Mouse (Mus musculus) embryo, embryonic 10 days (tissue): ENCODE data around the gene Rab3c.

Experiments used
- DNase-seq: peaks from one replicate; pipeline ENCODE4 v3.0.0-alpha.2; 2015; ENCODE audit warnings: low spot score

The Rab3c gene

GRCm38 (mm10) chr13:110280563-110281144 lies at the start of gene Rab3c:
Gene Rab3c, minus strand, starts transcription at chr13:110280996.
- DNase-seq, result peak; percentile 11

DNA sequence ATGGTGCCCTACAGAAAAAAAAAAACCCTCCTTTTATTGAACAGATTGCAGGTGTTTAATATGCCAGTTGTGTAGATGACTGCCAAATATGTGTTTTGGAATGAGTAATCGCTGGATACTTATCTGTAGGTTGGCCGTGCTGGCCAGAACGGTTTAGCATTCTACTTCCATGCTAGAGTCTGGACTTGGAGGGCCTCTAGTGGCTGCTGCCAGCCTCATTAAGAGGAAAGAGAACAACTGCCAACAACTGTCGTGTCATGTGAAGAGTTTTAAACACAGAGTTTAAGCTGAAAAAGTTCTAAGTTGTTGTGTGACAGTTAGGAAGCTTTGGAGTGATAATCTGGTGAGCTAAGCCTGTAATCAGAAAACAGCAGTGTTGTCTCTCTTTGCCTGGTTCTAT lies 38.0 kb upstream of the Rab3c start:
- DNase-seq, result no peak

GRCm38 (mm10) chr13:110307188-110307587 lies 26.4 kb upstream of the Rab3c start:
- DNase-seq, result no peak

- DNase-seq, result no peak
Measured at GRCm38 (mm10) chr13:110297112-110297511, 16.3 kb upstream of the Rab3c start.

- no peak for DNase-seq
Measured at GRCm38 (mm10) chr13:110288499-110288898, 7.7 kb upstream of the Rab3c start.

GRCm38 (mm10) chr13:110283781-110284180 lies 3.0 kb upstream of the Rab3c start:
- DNase-seq, result no peak

DNA sequence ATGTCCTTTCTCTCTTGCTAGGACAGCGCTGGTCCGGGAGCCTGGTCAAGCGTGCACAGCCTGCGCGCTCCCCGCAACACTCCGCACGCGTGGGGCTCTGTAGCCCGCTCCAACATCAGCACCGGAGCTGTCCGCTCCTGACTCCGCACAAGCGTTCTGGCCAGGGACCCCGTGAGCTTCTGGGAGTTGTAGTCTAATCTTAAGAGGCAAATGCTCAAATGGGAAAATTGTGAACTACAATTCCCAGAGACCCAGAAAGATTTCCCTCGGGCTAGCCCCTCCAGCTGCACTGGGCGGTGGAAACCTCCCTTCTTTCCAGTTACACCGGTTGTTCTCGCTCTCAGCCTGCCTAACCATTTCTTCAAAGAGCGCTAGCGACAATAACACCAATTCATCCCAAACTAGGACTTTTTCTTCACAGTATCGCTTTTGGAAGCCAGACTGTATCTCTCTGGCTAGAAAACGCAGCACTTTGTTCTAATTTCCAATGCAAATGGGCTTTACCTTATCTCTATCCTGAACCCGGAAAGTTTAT lies 701 bp downstream of the Rab3c start:
- DNase-seq, result peak; percentile 90

- no peak for DNase-seq
Measured at GRCm38 (mm10) chr13:110278976-110279736, 1.6 kb downstream of the Rab3c start.

DNA sequence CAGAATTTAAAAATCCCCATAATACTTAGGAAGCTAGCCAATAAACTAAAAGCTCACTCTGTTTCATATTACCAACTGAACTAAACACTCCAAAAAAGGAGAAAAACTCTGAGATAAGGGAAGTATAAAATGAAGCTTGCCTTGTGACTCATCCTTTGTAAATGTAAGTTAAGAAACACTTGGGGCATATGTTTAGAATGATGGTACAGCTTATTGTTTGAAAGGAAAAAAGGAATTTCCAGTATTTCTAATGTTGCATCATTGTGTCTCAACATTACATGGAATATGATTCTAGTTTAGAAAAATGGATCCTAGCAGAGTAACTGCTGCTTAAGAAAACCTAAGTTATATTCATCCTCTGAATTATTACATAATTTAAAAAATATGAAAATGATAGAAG lies 3.1 kb downstream of the Rab3c start:
- DNase-seq, result no peak

DNA sequence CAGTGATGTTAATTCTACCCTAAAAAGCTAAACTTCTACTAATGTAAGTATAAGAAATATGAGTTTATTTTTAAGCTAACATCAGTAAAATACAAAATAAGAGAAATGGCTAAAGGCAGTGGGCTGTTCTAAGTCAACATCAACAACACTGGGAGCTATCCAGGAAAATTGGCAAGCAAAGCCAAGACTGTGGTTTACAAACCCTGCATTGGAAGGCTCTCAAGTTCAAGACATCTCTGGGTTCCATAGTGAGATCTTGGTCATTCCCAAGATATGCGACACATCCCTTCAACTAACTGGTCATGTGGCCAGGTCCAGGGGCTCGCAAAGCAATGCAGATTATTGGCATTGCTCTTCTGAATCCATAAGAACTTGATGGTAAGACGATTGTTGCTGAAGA lies 5.3 kb downstream of the Rab3c start:
- DNase-seq, result no peak

DNA sequence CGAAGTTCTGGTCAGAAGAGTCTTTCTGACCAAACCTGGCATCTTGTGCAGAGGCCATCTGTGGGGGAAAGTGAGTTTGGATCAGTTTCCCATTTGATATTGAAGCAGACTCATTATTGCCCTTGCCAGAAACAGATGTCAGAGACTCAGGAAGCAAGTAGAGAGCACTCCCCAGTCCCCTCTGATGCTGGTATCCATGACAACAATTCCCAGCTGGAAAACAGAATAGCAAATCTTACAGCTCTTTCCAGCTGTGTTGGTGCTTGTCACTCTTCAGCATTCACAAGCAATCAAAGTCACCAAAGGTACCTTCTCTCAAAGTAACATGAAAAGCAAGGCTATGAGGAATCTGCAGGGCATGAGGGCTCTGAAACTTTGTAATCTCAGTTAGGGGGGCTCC lies 20.1 kb downstream of the Rab3c start:
- DNase-seq, result peak; percentile 8

DNA sequence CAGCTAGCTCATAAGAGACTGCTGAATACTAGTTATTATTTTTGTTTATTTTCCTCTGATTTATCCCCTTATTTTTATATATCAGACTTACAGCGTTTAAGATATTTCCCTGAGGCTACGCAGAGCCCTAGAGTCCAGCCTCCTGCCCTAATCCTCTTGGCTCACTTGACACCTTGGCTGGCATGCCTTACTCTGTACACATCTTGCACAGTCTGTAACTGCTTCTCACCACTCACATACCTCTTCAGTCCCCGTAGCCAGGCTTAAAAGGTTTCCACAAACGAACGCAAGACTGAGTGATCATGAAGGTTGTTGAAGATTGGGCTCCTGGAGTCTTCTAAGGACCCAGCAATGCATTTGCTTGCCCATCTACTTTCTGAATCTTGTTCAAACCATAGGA lies 29.3 kb downstream of the Rab3c start:
- DNase-seq, result no peak

GRCm38 (mm10) chr13:110248481-110248880 lies 32.3 kb downstream of the Rab3c start:
- DNase-seq, result no peak

GRCm38 (mm10) chr13:110238970-110239369 lies 41.8 kb downstream of the Rab3c start:
- peak; percentile 12 for DNase-seq

GRCm38 (mm10) chr13:110237209-110237935 lies 43.4 kb downstream of the Rab3c start:
- DNase-seq, result peak; percentile 27

- no peak for DNase-seq
Measured at GRCm38 (mm10) chr13:110233364-110233763, 47.4 kb downstream of the Rab3c start.

DNA sequence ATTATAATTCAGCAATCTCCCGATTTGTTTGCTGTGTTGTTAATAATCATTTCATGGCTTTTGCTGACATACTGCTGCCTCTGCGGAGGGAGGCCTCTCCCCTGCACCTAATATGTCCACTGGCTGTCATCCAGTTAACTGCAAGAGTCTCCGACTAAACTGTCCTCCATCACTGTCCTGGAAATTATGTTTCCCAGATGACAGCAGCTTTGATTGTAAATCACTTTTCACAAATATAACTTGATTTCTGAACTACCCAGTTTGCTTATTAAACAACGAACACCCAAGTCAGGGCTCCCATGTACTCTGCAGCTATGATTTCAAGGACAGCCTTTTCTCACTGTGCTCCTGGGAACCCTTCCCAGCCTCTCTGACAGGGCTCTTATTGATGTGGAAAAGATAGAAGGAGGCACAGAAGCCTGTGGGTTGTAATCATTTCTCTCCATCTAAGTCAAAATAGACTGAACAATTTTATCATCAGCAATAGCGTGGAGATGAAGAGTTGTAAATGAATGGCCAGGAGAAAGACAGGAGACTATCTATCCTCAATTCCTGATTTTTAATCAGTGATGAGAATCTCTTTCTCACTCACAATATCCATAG lies 49.6 kb downstream of the Rab3c start:
- DNase-seq, result no peak

- DNase-seq, result no peak
Measured at GRCm38 (mm10) chr13:110230046-110230445, 50.8 kb downstream of the Rab3c start.

DNA sequence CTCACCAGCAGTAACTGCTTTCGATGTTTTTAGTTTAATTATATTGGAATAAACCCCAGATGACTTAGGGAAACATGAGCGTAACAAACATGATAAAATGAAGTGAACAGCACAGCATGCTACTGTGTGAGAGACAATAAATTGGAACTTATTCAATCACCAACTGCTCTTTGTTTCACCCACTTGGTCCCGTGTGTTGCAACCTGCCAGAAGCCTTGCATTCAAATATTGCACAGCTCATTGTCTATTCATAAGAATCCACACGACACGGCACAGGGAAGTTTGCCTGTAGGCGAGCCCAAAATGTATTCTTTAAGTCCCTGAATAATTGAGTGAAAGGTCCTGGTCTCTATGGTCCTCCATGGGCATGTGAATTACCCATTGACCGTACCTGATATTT lies 61.6 kb downstream of the Rab3c start:
- DNase-seq, result no peak

GRCm38 (mm10) chr13:110218497-110218896 lies 62.3 kb downstream of the Rab3c start:
- DNase-seq, result no peak

- DNase-seq, result no peak
Measured at GRCm38 (mm10) chr13:110211526-110212075, 69.2 kb downstream of the Rab3c start.

DNA sequence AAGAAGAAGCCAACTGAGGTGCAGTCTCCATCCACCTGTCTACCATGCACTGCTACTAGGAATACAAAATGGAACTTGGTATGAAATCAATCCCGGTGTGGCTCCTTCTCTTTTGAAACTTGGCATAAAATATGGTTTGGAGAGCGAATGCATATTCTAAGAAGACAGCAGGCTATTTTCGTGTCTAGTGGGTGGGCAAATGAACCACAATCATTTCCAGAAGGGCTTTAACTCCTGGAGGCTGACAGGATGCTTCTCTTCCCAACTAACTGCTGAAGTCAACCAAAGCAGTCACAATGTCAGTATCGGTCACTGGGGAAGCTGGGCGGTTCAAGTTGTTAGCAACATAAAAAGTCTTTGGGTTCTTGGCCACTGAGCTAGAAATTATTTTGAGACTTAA lies 81.9 kb downstream of the Rab3c start:
- DNase-seq, result no peak
